ENCODE assay signal across 9 mouse cellular contexts in the genomic region with DNA sequence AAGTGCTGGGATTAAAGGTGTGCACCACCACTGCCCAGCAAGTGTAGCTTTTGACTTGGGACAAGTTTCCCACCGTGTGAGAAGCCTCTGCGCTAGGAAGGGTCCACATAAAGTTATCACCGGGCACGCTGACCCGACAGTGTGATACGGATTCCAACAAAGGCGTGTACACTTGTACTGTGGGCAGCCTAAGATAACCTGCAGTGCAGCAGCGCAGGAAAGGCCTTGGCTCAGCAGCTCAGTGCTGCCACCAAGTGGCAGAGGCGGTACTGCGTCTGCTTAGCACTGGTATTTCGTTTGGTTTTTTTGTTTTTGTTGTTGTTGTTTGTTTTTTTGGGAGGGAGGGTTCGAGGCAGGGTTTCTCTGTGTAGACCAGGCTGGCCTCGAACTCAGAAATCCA.
A peak's percentile ranks its signal among the peaks of the same experiment; 100 is the strongest.
DNase-seq lines count a peak whose midpoint lies in the region; ATAC-seq and TF ChIP-seq lines count a peak whose summit lies in the region.
"Had no signal": no experiment of that assay in that cellular context is flagged by ENCODE, and none has a peak within 500 bp of the region (broad histone marks: within the 10 kb centered on the region; RNA-seq: fewer than 3 reads in every experiment).

No protein-coding gene starts in this region.

- TF ChIP-seq POLR2A in lung, adult 2 months (IDR thresholded peaks at IDR 0.05; ENCODE audit: borderline replicate concordance, extremely low read depth, low read depth, low read length) = no peak

- 7% methylated on average over 13 of the region's 13 CpGs for WGBS in lung, adult 2 months

- ATAC-seq in common myeloid progenitor, adult 5-6 weeks (replicated peaks; ENCODE audit: low read depth, poor library complexity, severe bottlenecking) = peak; percentile 88
- peak; percentile 52; the same call in 1 of the 2 replicates for ATAC-seq in neutrophil, adult 5-6 weeks (ENCODE audit: extremely low read depth, insufficient number of reproducible peaks, low FRiP score, poor library complexity, severe bottlenecking)

- H3K4me1 ChIP-seq in lung, adult 2 months (ENCODE audit: control insufficient read depth, insufficient read depth, low read length) = no peaks in the 10 kb centered on the region
- H3K4me1 ChIP-seq: hindbrain, embryonic 15.5 days had no signal

- no peak overlapping the region for H3K4me3 ChIP-seq in lung, adult 2 months (replicated peaks; ENCODE audit: extremely low read depth, low read depth, low read length)
- H3K4me3 ChIP-seq: hindbrain, embryonic 15.5 days had no signal

- peak; percentile 34 to 51 for DNase-seq in CD8-positive naive resting alpha-beta T cell, adult 2 months (ENCODE audit: low read depth in 2 of 2, low spot score in 2 of 2)
- DNase-seq in WW6 (ENCODE audit: low read depth, low spot score) = peak; percentile 53
- DNase-seq in gastrocnemius, postnatal 4 days (ENCODE audit: low spot score in 2 of 2) = peak; percentile 44 to 67
- peak; percentile 48 to 88 for DNase-seq in kidney, postnatal 36 days
- DNase-seq in lung, adult 2 months = peak; percentile 68
- peak; percentile 67 for DNase-seq in thymus, postnatal 14 days

- peak; percentile 99 for TF ChIP-seq CTCF in lung, adult 2 months (IDR thresholded peaks at IDR 0.05; ENCODE audit: insufficient read depth, low read length)
